Mouse (Mus musculus): Measurements from ENCODE around the gene Tbkbp1. TPM values are rescaled to one million over a fixed set of nuclear protein-coding genes. Genes with fewer than 3 reads are reported as not detected.

Gene Tbkbp1
- polyA plus RNA-seq (2014; fragmentation: Nextera tagmentation; extraction: Ambion mirVana): 9.4 and 10.8 TPM in 2 replicates

DNA sequence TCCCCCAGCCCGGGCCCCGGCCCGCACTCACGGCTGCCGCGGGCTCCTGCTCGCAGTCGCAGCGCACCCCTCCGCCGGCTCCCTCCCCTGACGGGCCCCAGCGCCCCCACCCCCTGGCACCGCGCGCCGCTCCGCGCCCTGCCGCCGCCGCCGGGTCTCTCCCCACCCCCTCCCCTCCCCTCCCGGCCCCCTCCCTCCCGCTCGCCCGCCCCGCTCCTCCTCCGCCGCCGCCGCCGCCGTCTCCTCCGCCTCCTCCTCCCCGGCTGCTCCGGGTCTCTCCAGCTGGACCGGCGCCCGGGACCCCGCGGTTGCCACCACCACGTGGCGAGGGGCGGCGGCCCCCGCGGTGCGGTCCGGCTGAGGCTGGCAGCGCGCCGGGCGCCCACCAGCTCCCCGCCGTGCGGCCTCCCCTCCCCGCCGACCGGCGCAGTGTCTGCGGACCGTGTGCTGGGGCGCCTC lies at the start of gene Tbkbp1:
Gene Tbkbp1, minus strand, starts transcription at position 153 of the 459 bp plus-strand sequence.
- peak within 1 kb of the TSS; percentile 94 for H3K27ac ChIP-seq (ENCODE audit: low read depth)
- H3K9ac ChIP-seq: peak within 1 kb of the TSS; percentile 73
- DNase-seq: peak; percentile 68
- peaks cover 13% of the 10 kb centered on the region for H3K4me1 ChIP-seq (ENCODE audit: insufficient read depth)
- peak; percentile 4 for ATAC-seq (ENCODE audit: insufficient read depth)
- peak within 1 kb of the TSS; percentile 84 for H3K4me2 ChIP-seq
- H3K36me3 ChIP-seq (ENCODE audit: insufficient read depth): peaks cover 26% of the 10 kb centered on the region
- TF ChIP-seq CTCF (IDR thresholded peaks at IDR 0.05; ENCODE audit: low read depth): no peak
- no peaks in the 10 kb centered on the region; the same call in 1 of the 2 replicates for H3K27me3 ChIP-seq (ENCODE audit: insufficient read depth, low read length)
- WGBS: 0% methylated on average over 48 of the region's 64 CpGs
- H3K4me3 ChIP-seq (ENCODE audit: low read depth, low read length): peak within 1 kb of the TSS; percentile 70
- no peaks in the 10 kb centered on the region for H3K9me3 ChIP-seq (ENCODE audit: low read depth, low read length)

DNA sequence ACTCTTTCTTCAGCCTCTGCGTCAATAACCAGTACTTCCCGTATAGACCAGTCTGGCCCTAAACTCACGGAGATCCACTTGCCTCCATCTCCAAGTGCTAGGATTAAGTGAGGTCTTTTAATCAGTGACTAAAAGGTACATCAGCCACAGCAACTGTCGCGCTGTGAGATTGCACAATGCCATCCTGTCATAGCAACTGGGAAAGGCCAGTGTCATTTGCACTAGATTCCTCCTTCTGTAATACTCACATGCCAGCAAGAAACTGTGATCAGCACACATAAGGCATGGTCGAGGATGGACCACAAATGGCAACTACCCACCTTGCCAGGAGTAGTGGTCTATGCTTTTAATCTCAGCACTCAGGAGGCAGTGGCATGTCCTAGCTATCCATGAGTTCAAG lies 48.2 kb upstream of the Tbkbp1 start:
- WGBS: 79% methylated on average over 6 of the region's 6 CpGs
- no peak for ATAC-seq (ENCODE audit: insufficient read depth)

DNA sequence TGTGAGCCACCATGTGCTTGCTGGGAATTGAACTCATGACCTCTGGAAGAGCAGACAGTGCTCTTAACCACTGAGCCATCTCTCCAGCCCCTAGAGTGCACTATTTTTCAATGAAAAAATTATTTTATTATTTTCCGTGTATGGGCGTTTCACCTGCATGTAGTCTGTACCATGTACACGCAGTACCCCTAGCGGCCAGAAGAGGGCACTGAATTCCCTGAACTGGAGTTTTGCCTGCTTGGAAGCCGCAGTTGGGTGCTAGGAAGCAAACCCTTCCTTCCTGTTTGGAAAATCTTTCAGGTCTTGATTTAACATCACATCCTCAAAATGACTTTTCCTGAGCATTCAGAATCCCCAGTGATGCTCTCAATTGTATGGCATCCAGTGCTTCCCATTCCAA lies 47.3 kb upstream of the Tbkbp1 start:
- H3K9ac ChIP-seq: no peak overlapping the region
- no peaks in the 10 kb centered on the region for H3K9me3 ChIP-seq (ENCODE audit: low read depth, low read length)
- no peak overlapping the region for H3K4me2 ChIP-seq
- no peaks in the 10 kb centered on the region for H3K27me3 ChIP-seq (ENCODE audit: insufficient read depth, low read length)
- H3K36me3 ChIP-seq (ENCODE audit: insufficient read depth): no peaks in the 10 kb centered on the region
- H3K27ac ChIP-seq (ENCODE audit: low read depth): no peak overlapping the region
- TF ChIP-seq CTCF (IDR thresholded peaks at IDR 0.05; ENCODE audit: low read depth): peak; percentile 80
- peak; percentile 75 for DNase-seq
- WGBS: 22% methylated on average over 5 of the region's 5 CpGs
- ATAC-seq (ENCODE audit: insufficient read depth): no peak
- H3K4me1 ChIP-seq (ENCODE audit: insufficient read depth): no peaks in the 10 kb centered on the region
- H3K4me3 ChIP-seq (ENCODE audit: low read depth, low read length): no peak overlapping the region

More for the DNA sequence above, 48.2 kb upstream of the Tbkbp1 start:
- no peak for TF ChIP-seq CTCF (IDR thresholded peaks at IDR 0.05; ENCODE audit: low read depth)
- H3K4me2 ChIP-seq: no peak overlapping the region
- no peaks in the 10 kb centered on the region for H3K4me1 ChIP-seq (ENCODE audit: insufficient read depth)
- no peaks in the 10 kb centered on the region for H3K27me3 ChIP-seq (ENCODE audit: insufficient read depth, low read length)
- no peaks in the 10 kb centered on the region for H3K36me3 ChIP-seq (ENCODE audit: insufficient read depth)
- no peaks in the 10 kb centered on the region for H3K9me3 ChIP-seq (ENCODE audit: low read depth, low read length)
- no peak for DNase-seq
- H3K27ac ChIP-seq (ENCODE audit: low read depth): no peak overlapping the region
- no peak overlapping the region for H3K4me3 ChIP-seq (ENCODE audit: low read depth, low read length)
- no peak overlapping the region for H3K9ac ChIP-seq

DNA sequence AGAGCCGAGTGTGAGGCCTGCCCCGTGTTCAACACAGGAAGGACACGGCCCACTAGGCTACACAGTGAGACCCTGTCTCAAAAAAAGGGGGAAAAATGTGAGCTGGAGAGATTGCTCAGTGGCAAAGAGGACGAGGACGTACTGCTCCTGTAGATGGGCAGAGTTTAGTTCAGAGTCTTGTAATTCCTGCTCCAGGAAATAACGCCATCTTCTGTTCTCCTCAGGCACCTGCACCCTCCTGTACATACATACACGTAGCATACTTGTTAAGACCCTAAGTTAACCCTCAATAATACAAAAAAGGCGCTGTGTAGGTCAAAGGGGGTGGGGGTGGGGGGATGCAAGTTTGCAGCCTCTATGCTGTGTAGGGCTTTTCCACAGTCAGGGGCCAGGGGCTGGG lies 45.7 kb upstream of the Tbkbp1 start:
- Histone ChIP-seq H3K27me3 (ENCODE audit: insufficient read depth, low read length) (no peaks in the 10 kb centered on the region), H3K27ac (ENCODE audit: low read depth) (no peak overlapping the region), H3K4me1 (ENCODE audit: insufficient read depth) (no peaks in the 10 kb centered on the region), H3K9ac (no peak overlapping the region), H3K9me3 (ENCODE audit: low read depth, low read length) (no peaks in the 10 kb centered on the region), H3K4me3 (ENCODE audit: low read depth, low read length) (no peak overlapping the region), H3K36me3 (ENCODE audit: insufficient read depth) (no peaks in the 10 kb centered on the region), H3K4me2 (no peak overlapping the region)
- no peak for ATAC-seq (ENCODE audit: insufficient read depth)
- no peak for DNase-seq
- 74% methylated on average over 8 of the region's 8 CpGs for WGBS
- TF ChIP-seq CTCF (IDR thresholded peaks at IDR 0.05; ENCODE audit: low read depth): peak; percentile 7; the same call in 1 of the 2 replicates

DNA sequence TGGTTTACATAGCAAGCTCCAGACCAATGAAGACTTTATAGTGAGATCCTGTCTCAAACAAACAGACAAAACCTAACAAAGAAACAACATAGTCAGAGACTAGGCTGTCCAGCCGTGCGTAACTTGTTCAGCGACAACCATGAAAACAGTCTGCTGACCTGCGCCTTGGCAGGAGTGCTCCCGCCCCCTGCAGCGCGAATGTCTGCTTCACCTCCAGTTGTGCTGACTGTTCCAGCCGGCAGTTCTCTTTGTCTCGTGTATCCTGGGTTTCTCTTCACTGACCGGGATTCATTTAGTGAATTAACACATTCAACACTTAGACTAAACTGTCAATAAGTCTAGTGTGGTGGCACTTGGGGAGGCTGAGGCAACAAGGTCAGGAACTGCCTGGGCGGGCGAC lies 45.2 kb upstream of the Tbkbp1 start:
- H3K9me3 ChIP-seq (ENCODE audit: low read depth, low read length): no peaks in the 10 kb centered on the region
- no peak overlapping the region for H3K4me2 ChIP-seq
- TF ChIP-seq CTCF (IDR thresholded peaks at IDR 0.05; ENCODE audit: low read depth): no peak
- no peak overlapping the region for H3K4me3 ChIP-seq (ENCODE audit: low read depth, low read length)
- no peaks in the 10 kb centered on the region for H3K4me1 ChIP-seq (ENCODE audit: insufficient read depth)
- no peaks in the 10 kb centered on the region for H3K27me3 ChIP-seq (ENCODE audit: insufficient read depth, low read length)
- no peak overlapping the region for H3K27ac ChIP-seq (ENCODE audit: low read depth)
- no peak for ATAC-seq (ENCODE audit: insufficient read depth)
- H3K9ac ChIP-seq: no peak overlapping the region
- WGBS: 70% methylated on average over 12 of the region's 12 CpGs
- H3K36me3 ChIP-seq (ENCODE audit: insufficient read depth): 0 out of 2 replicates have a peak, but pooled peaks cover 3% of the 10 kb centered on the region
- no peak for DNase-seq

DNA sequence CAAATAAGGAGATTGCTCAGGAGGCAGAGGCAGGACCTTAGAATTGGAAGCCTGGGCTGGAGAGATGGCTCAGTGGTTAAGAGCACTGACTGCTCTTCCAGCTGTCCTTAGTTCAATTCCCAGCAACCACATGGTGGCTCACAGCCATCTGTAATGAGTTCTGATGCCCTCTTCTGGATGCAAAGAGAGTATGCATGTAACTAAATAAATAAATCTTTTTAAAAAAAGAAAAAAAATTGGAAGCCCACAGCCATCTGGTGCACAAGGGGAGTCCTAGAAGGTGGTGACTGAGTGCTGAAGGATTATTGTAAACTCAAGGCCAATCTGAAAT lies 41.3 kb upstream of the Tbkbp1 start:
- DNase-seq (no peak), ATAC-seq (ENCODE audit: insufficient read depth) (no peak)
- Histone ChIP-seq H3K4me2 (no peak overlapping the region), H3K27me3 (ENCODE audit: insufficient read depth, low read length) (no peaks in the 10 kb centered on the region), H3K27ac (ENCODE audit: low read depth) (no peak overlapping the region), H3K36me3 (ENCODE audit: insufficient read depth) (peaks cover 9% of the 10 kb centered on the region; the same call in 1 of the 2 replicates), H3K4me1 (ENCODE audit: insufficient read depth) (0 out of 2 replicates have a peak, but pooled peaks cover 5% of the 10 kb centered on the region), H3K4me3 (ENCODE audit: low read depth, low read length) (no peak overlapping the region), H3K9ac (no peak overlapping the region), H3K9me3 (ENCODE audit: low read depth, low read length) (no peaks in the 10 kb centered on the region)
- peak; percentile 22; the same call in 1 of the 2 replicates for TF ChIP-seq CTCF (IDR thresholded peaks at IDR 0.05; ENCODE audit: low read depth)

DNA sequence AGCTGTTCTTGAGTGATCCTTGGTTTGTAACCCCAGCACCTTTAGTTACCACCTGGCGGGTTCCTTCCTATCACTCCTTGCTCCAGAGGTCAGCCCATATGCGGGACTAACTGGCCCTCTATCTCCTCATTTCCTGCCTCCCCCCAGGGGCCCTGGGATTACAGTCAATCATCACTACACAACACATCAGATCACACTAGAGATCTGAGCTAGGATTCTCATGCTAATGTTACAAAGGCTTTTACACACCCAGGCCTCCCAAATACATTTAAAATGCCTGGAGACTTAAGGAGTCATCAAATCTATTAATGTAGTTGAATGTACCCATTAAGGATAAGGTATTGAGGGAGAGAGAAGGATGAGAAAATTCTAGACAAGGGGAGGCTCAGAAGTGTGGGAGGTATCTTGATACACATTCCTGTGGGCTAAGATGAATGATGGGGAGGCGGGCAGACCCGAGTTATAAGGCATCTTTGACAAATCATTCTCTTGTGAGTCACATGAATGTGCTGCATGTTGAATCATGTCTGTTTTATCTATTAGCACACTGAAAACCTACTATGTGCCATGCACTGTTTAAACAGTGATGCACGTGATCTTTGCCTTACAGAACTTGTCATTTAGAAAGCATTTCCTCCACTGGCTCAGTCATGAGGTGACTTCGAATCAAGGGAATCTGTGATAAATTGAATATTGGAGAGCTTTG lies 40.8 kb upstream of the Tbkbp1 start:
- H3K4me2 ChIP-seq: no peak overlapping the region
- H3K27ac ChIP-seq (ENCODE audit: low read depth): no peak overlapping the region
- H3K9ac ChIP-seq: no peak overlapping the region
- H3K9me3 ChIP-seq (ENCODE audit: low read depth, low read length): no peaks in the 10 kb centered on the region
- H3K4me1 ChIP-seq (ENCODE audit: insufficient read depth): 0 out of 2 replicates have a peak, but pooled peaks cover 5% of the 10 kb centered on the region
- H3K36me3 ChIP-seq (ENCODE audit: insufficient read depth): peaks cover 9% of the 10 kb centered on the region; the same call in 1 of the 2 replicates
- DNase-seq (no peak), ATAC-seq (ENCODE audit: insufficient read depth) (no peak)
- no peak for TF ChIP-seq CTCF (IDR thresholded peaks at IDR 0.05; ENCODE audit: low read depth)
- 60% methylated on average over 6 of the region's 6 CpGs for WGBS
- H3K27me3 ChIP-seq (ENCODE audit: insufficient read depth, low read length): no peaks in the 10 kb centered on the region
- no peak overlapping the region for H3K4me3 ChIP-seq (ENCODE audit: low read depth, low read length)
